Mouse (Mus musculus) limb, embryonic 13.5 days (tissue): ENCODE measurements around the gene Gxylt2. TPM values are rescaled to one million over a fixed set of nuclear protein-coding genes. Genes with fewer than 3 reads are reported as not detected.

Experiments
- ATAC-seq: fragments of 200-750 bp; cut with Nextera tagmentation; 2 replicates; pipeline ENCODE4 v1.8.0; 2017; ENCODE audit warnings: low read depth, moderate number of reproducible peaks, moderate TSS enrichment; ENCODE audit not compliant: low FRiP score
- H3K27ac ChIP-seq: fragments of 300-500 bp; sonication (generic); 2 replicates; pipeline ENCODE4 v1.5.1; 2015; ENCODE audit warnings: inconsistent platforms, mild to moderate bottlenecking, moderate library complexity
- H3K27me3 ChIP-seq: fragments of 300-500 bp; sonication (generic); 2 replicates; pipeline ENCODE4 v1.6.1; 2015; ENCODE audit warnings: mild to moderate bottlenecking, inconsistent platforms
- H3K36me3 ChIP-seq: fragments of 300-500 bp; sonication (generic); 2 replicates; pipeline ENCODE4 v1.6.1; 2015; ENCODE audit warnings: inconsistent platforms, mild to moderate bottlenecking, moderate library complexity
- H3K4me1 ChIP-seq: fragments of 300-500 bp; sonication (generic); 2 replicates; pipeline ENCODE4 v1.6.1; 2015; ENCODE audit warnings: inconsistent platforms
- H3K4me2 ChIP-seq: fragments of 300-500 bp; sonication (generic); replicated peaks from 2 replicates; pipeline ENCODE4 v1.6.1; 2015; ENCODE audit warnings: inconsistent platforms, mild to moderate bottlenecking, moderate library complexity
- H3K4me3 ChIP-seq: fragments of 300-500 bp; sonication (generic); 2 replicates; pipeline ENCODE4 v1.5.1; 2015; ENCODE audit warnings: moderate library complexity, mild to moderate bottlenecking, inconsistent platforms
- H3K9ac ChIP-seq: fragments of 300-500 bp; sonication (generic); 2 replicates; pipeline ENCODE4 v1.6.1; 2015; ENCODE audit warnings: mild to moderate bottlenecking, inconsistent platforms
- H3K9me3 ChIP-seq: fragments of 300-500 bp; sonication (generic); 2 replicates; pipeline ENCODE4 v1.6.1; 2016; ENCODE audit warnings: inconsistent platforms
- WGBS: fragments of 180-500 bp; shearing (Covaris S2); methylation state at CpG from one replicate; pipeline ENCODE4 v1.1.7; 2015; 5-methylcytosine and 5-hydroxymethylcytosine counted together
- polyA plus RNA-seq: library from polyadenylated mRNA; unstranded; fragments of >200 nt; fragmentation: Nextera tagmentation; extraction: Ambion mirVana; gene quantifications from 2 replicates; pipeline ENCODE4 v1.2.1, GENCODE M21; 2015

The Gxylt2 gene
- polyA plus RNA-seq, 1 experiment from 2014 or later, result 23.5 TPM

DNA sequence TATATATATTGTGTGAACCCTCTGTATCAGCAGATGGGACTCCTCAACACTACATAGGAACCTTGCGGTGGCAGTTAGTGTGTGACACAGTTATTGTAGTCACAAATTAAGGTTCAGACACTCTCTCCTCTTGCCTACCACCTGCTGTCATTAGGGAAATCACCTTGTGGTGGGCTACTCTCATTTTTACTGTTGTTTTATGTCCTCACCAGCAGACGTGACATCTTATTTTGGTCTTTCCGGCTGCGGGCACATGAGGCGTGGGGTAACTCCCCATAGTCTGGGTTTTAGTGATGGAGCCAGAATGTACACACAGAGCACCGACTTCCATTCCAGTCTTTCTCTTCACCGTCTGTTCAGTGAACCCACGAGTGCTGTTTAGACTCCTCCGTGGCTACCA, 102.7 kb downstream of the Gxylt2 start:
- ATAC-seq, result no peak
- H3K36me3 ChIP-seq, result peaks cover 7% of the 10 kb centered on the region
- peaks cover 9% of the 10 kb centered on the region for H3K4me1 ChIP-seq
- no peak overlapping the region for H3K4me3 ChIP-seq
- 90% methylated on average over 9 of the region's 9 CpGs for WGBS
- no peak overlapping the region for H3K4me2 ChIP-seq
- H3K27me3 ChIP-seq, result no peaks in the 10 kb centered on the region
- H3K27ac ChIP-seq, result no peak overlapping the region
- H3K9me3 ChIP-seq, result no peaks in the 10 kb centered on the region
- no peak overlapping the region for H3K9ac ChIP-seq

DNA sequence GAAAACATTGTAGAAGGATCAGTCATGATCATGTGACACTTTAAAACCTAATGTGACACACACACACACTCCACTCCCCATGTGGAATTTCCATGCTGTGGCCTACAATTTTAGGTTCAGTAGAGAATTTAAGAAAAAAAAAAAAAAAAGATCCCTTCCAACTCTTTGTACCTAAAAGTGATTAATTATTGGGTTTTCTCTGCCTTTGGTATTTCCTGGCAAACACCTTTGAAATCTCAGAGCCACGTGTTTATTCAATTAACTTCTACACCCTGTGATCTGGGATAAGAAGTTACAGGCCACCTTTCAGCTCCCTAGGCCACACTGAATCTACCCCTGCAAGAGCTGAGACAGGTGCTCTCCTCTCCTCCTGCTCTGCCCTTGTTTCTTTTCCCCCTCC, 103.2 kb downstream of the Gxylt2 start:
- no peak overlapping the region for H3K4me2 ChIP-seq
- no peaks in the 10 kb centered on the region for H3K27me3 ChIP-seq
- WGBS, result 6% methylated on average over 1 of the region's 1 CpGs
- H3K4me3 ChIP-seq, result no peak overlapping the region
- no peak overlapping the region for H3K9ac ChIP-seq
- ATAC-seq, result no peak
- H3K9me3 ChIP-seq, result no peaks in the 10 kb centered on the region
- no peak overlapping the region for H3K27ac ChIP-seq
- peaks cover 5% of the 10 kb centered on the region for H3K4me1 ChIP-seq
- peaks cover 7% of the 10 kb centered on the region for H3K36me3 ChIP-seq

DNA sequence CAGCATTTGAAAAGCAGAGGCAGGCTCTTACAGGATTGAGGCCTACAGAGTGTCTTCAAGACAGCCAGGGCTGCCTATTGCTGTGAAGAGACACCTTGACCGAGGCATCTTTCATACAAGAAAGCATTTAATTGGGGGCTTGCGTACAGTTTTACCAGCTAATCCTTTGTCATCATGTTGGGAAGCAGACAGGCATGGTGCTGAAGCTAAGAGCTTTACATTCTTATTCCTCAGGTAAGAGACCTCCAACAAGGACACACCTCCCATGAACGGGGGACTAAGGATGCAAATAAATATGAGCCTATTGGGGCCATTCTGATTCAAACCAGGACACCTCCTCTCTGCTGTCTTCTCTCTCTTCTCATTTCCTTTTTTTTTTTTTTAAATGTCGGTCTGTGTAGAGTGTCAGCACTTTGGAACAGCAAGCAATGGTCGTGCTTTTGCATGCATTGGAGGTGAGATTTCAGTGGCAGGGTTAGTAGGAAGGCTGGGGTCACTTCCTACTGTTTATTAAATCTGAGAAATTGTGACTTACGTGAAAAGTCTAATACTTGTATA, 103.8 kb downstream of the Gxylt2 start:
- Histone ChIP-seq H3K4me3 (no peak overlapping the region), H3K4me1 (no peaks in the 10 kb centered on the region), H3K36me3 (peaks cover 7% of the 10 kb centered on the region), H3K9ac (no peak overlapping the region), H3K9me3 (no peaks in the 10 kb centered on the region), H3K27ac (no peak overlapping the region), H3K4me2 (no peak overlapping the region), H3K27me3 (no peaks in the 10 kb centered on the region)
- WGBS, result 86% methylated on average over 6 of the region's 6 CpGs
- ATAC-seq, result no peak

DNA sequence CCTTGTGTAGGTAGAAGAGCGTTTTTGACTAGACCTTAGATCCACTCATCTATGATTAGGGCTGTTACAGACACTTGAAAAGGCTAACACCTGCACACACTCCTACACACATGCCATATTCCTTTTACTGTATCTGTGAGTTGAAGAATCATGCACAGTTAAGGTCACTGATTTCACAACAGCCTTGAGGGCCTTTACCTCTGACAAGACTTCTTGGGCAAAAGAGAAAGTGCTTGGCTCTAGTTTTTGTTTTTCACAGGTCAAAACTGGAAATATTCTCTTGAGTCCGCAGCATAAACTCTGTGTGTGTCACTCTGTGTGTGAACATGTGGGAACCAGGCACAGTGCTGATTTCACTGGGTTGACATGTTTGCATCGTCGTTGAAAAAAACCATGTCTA, 105.6 kb downstream of the Gxylt2 start:
- WGBS, result 89% methylated on average over 4 of the region's 4 CpGs

DNA sequence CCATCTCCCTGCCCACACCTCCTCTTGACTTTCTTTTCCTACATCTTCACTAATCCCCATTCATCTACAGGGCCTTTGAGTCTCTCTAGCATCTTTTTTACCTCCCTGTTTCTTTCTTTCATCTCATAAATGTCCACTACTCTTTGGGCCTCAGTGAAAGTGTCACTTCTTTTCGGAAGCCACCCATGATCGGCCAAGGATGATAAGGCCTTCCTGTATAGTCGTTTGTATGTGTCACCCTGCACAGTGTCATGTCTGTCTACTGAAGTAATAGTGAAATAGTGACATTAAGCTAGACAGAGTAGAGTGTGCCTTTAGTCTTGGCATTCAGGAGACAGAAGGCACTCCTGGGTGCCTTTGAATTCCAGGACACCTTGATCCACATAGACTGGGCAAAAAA, 107.2 kb downstream of the Gxylt2 start:
- no peak for ATAC-seq
- 87% methylated on average over 3 of the region's 3 CpGs for WGBS
- H3K4me3 ChIP-seq, result no peak overlapping the region

More for the DNA sequence above, 105.6 kb downstream of the Gxylt2 start:
- Histone ChIP-seq H3K4me3 (no peak overlapping the region), H3K27me3 (no peaks in the 10 kb centered on the region), H3K4me2 (no peak overlapping the region), H3K27ac (no peak overlapping the region), H3K9ac (no peak overlapping the region), H3K4me1 (no peaks in the 10 kb centered on the region), H3K36me3 (peaks cover 7% of the 10 kb centered on the region), H3K9me3 (no peaks in the 10 kb centered on the region)
- no peak for ATAC-seq

DNA sequence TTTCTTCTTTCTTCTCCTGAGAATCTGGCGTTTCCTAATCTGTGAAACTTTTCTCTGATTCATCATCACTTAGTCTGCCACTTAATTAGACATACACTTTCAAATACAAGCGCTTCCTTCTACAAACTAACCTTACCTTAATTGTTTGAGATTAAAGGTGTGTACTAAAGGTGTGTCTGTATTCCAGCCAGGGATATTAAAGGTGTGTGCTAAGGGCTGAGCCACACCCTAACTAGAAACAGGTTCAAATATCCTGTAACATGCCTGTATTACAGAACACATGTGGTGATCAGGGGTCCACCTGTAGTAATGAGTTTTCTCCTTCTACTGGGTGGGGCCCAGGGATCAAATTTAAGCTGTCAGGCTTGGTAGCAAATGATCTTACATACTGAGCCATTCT, 116.8 kb downstream of the Gxylt2 start:
- no peaks in the 10 kb centered on the region for H3K36me3 ChIP-seq
- no peaks in the 10 kb centered on the region for H3K9me3 ChIP-seq
- H3K27ac ChIP-seq, result no peak overlapping the region
- no peak for ATAC-seq
- no peak overlapping the region for H3K9ac ChIP-seq
- no peak overlapping the region for H3K4me2 ChIP-seq
- H3K4me1 ChIP-seq, result peaks cover 6% of the 10 kb centered on the region; the same call in 1 of the 2 replicates
- H3K27me3 ChIP-seq, result no peaks in the 10 kb centered on the region
- WGBS, result 80% methylated on average over 2 of the region's 2 CpGs
- no peak overlapping the region for H3K4me3 ChIP-seq

More for the DNA sequence above, 107.2 kb downstream of the Gxylt2 start:
- Histone ChIP-seq H3K27me3 (no peaks in the 10 kb centered on the region), H3K4me1 (no peaks in the 10 kb centered on the region), H3K4me2 (no peak overlapping the region), H3K36me3 (peaks cover 3% of the 10 kb centered on the region; the same call in 1 of the 2 replicates), H3K27ac (no peak overlapping the region), H3K9me3 (no peaks in the 10 kb centered on the region), H3K9ac (no peak overlapping the region)

DNA sequence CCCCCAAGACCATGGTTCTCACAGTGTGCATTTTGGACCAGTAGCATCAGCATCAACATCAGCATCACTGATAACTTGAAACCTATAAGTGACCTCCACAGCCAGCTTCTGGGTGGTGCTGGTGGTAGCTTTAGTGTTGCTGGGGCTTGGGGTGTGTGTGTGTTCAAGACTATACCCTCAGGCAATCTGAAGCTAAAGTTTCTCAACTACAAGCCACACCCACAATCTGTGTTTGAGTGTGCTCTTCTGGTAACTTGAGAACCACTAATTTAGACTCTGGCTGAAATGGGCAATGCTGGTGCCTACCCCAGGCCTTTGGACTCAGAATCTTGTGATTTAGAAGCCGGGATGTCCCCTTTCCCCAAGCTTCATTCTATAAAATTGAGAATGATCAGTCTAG, 118.8 kb downstream of the Gxylt2 start:
- 71% methylated on average over 1 of the region's 1 CpGs for WGBS
- H3K4me1 ChIP-seq, result peaks cover 6% of the 10 kb centered on the region; the same call in 1 of the 2 replicates
- no peaks in the 10 kb centered on the region for H3K36me3 ChIP-seq
- H3K27me3 ChIP-seq, result no peaks in the 10 kb centered on the region
- H3K4me2 ChIP-seq, result no peak overlapping the region
- no peak overlapping the region for H3K27ac ChIP-seq
- H3K9ac ChIP-seq, result no peak overlapping the region
- no peaks in the 10 kb centered on the region for H3K9me3 ChIP-seq
- no peak overlapping the region for H3K4me3 ChIP-seq
- ATAC-seq, result no peak

DNA sequence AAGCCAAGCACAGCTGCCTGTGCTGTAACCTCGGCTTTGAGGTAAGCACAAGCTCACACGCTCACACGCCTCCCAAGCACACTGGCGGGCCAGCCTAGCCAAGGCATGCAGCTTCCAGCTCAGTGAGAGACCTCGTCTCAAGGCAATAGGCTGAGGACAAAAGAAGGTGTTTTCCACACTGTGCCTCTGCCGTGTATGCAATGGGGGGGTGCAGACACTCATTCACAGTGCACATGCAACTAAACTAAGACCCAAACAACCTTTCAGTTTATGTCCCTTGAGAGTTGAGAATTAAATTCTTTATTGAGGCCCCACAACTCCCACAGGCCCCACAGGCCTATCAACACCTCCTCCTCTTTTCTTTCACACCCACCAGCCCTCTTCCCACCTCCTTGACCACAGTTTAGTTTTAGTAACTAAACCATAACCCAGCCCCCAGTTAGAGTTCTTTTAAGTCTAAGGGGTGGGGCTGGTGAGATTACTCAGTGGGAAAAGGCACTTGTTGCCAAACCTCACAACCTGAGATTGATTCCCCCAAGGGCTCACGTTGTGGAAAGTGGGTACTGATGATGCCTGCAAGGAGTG, 119.9 kb downstream of the Gxylt2 start:
- H3K9me3 ChIP-seq, result no peaks in the 10 kb centered on the region
- H3K36me3 ChIP-seq, result no peaks in the 10 kb centered on the region
- H3K4me1 ChIP-seq, result peaks cover 6% of the 10 kb centered on the region; the same call in 1 of the 2 replicates
- no peak overlapping the region for H3K27ac ChIP-seq
- H3K27me3 ChIP-seq, result no peaks in the 10 kb centered on the region
- no peak for ATAC-seq
- no peak overlapping the region for H3K4me3 ChIP-seq
- H3K4me2 ChIP-seq, result no peak overlapping the region
- no peak overlapping the region for H3K9ac ChIP-seq
- 39% methylated on average over 7 of the region's 7 CpGs for WGBS

DNA sequence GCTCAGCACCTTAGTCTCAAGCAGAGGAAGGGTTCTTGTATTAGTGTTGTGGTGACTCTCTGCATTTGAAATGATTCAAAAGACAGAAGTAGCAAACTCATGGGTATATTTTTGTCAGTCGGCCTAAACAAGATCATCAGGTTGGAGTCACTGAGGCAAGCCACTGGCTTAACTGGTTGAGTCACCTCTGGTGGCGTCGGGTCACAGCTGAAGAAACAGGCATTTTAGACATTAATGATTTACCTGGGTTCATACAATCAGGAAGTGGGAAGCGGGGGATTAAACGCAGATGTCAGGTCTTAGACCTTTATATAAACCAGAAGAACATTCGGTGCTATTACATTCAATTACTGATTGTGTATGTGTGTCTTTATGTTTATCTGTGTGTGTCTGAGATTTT, 121.5 kb downstream of the Gxylt2 start:
- WGBS, result 73% methylated on average over 6 of the region's 6 CpGs
- ATAC-seq, result no peak
- H3K9ac ChIP-seq, result no peak overlapping the region
- no peaks in the 10 kb centered on the region for H3K36me3 ChIP-seq
- no peaks in the 10 kb centered on the region for H3K27me3 ChIP-seq
- no peak overlapping the region for H3K27ac ChIP-seq
- no peaks in the 10 kb centered on the region for H3K9me3 ChIP-seq
- no peak overlapping the region for H3K4me2 ChIP-seq
- no peak overlapping the region for H3K4me3 ChIP-seq
- peaks cover 6% of the 10 kb centered on the region; the same call in 1 of the 2 replicates for H3K4me1 ChIP-seq

DNA sequence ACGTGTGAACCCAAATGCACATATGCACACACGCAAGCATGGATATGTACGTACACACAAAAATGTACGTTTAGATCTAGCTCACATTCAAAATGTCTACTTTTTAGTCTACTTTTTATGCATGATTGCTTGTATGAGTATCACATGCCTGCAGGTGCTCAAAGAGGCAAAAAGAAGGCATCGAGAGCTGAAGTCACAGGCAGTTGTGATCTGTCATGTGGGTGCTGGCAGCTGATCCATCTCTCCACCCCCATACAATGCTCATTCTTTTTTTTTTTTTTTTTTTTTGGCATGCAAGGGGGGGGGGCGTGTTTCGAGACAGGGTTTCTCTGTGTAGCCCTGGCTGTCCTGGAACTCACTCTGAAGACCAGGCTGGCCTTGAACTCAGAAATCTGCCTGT, 124.0 kb downstream of the Gxylt2 start:
- no peak overlapping the region for H3K4me2 ChIP-seq
- no peaks in the 10 kb centered on the region for H3K27me3 ChIP-seq
- no peak overlapping the region for H3K27ac ChIP-seq
- peaks cover 6% of the 10 kb centered on the region; the same call in 1 of the 2 replicates for H3K4me1 ChIP-seq
- no peaks in the 10 kb centered on the region for H3K9me3 ChIP-seq
- no peaks in the 10 kb centered on the region for H3K36me3 ChIP-seq
- no peak overlapping the region for H3K9ac ChIP-seq
- no peak for ATAC-seq
- H3K4me3 ChIP-seq, result no peak overlapping the region
- 93% methylated on average over 7 of the region's 7 CpGs for WGBS

DNA sequence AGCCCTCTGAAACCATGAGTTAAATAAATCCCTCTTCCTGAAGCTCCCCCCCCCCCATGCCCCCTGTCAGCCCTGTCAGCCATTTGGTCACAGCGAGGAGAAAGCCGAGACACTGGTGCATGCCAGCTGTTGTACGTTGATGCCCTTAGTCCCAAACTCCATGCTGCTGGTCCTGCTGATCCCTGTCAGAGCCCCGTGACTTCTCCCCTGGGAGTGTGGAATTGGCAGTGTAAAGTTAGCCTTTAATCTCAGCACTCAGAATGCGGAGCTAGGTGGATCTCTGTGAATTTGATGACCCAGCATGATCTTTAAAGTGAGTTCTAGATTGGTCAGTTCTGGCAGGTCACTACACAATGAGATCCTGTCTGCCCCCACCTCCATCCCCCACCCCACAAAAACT, 125.2 kb downstream of the Gxylt2 start:
- no peak for ATAC-seq
- Histone ChIP-seq H3K36me3 (0 out of 2 replicates have a peak, but pooled peaks cover 2% of the 10 kb centered on the region), H3K4me2 (no peak overlapping the region), H3K4me1 (peaks cover 5% of the 10 kb centered on the region), H3K9me3 (no peaks in the 10 kb centered on the region), H3K27ac (no peak overlapping the region), H3K4me3 (no peak overlapping the region), H3K9ac (no peak overlapping the region), H3K27me3 (no peaks in the 10 kb centered on the region)
- 73% methylated on average over 5 of the region's 5 CpGs for WGBS

DNA sequence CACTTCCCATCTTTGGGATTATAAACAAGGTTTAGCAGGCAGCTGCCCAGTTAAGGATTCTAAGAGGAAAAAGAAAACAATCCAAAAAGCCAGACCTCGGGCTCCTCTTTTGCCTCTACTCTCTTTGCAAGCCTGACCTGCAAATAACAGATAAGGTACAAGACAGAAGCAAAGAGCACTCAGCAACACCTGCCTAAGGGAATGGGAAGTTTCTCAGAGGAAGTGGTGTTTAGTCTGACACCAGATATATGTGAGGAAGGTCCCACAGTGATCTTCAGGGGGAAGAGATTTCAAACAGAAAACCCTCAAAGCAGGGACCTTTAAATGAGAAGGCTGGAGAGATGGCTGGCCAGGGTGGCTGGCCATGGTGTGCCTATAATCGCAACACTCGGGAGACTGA, 126.7 kb downstream of the Gxylt2 start:
- Histone ChIP-seq H3K9me3 (no peaks in the 10 kb centered on the region), H3K9ac (no peak overlapping the region), H3K27me3 (no peaks in the 10 kb centered on the region), H3K36me3 (peaks cover 13% of the 10 kb centered on the region), H3K4me2 (no peak overlapping the region), H3K4me3 (no peak overlapping the region), H3K27ac (no peak overlapping the region), H3K4me1 (peaks cover 14% of the 10 kb centered on the region)
- 86% methylated on average over 3 of the region's 3 CpGs for WGBS
- ATAC-seq, result no peak

DNA sequence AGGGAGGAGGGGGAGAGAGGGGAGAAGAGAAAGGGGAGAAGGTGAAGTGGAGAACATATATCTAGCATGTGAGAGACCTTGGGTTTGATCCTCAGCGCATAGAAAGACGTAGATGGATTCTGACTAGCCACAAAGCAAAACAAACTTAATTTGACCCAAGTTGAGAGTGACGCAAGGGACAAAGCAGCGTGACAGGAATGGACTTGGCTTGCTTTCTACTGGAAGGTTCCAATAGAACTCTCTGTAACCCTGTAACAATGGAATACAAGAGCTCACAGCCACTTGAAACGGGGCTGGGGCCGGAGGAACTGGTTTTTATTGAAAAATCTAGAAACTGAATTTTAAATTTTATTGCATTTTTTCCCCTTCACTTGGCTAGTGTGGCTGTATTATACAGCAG, 127.2 kb downstream of the Gxylt2 start:
- ATAC-seq, result no peak
- Histone ChIP-seq H3K9me3 (no peaks in the 10 kb centered on the region), H3K9ac (no peak overlapping the region), H3K27me3 (no peaks in the 10 kb centered on the region), H3K27ac (no peak overlapping the region), H3K4me2 (no peak overlapping the region), H3K4me1 (peaks cover 14% of the 10 kb centered on the region), H3K36me3 (peaks cover 19% of the 10 kb centered on the region), H3K4me3 (no peak overlapping the region)
- WGBS, result 84% methylated on average over 6 of the region's 6 CpGs
